Mouse (Mus musculus): ENCODE measurements around the gene Pou2f1. TPM values are rescaled to one million over a fixed set of nuclear protein-coding genes. Genes with fewer than 3 reads are reported as not detected.
A peak's percentile ranks its signal among the peaks of the same experiment; 100 is the strongest.

Pou2f1 gene
- total RNA-seq, 2 experiments from 2014 or later = 6.6 to 8.6 TPM

DNA sequence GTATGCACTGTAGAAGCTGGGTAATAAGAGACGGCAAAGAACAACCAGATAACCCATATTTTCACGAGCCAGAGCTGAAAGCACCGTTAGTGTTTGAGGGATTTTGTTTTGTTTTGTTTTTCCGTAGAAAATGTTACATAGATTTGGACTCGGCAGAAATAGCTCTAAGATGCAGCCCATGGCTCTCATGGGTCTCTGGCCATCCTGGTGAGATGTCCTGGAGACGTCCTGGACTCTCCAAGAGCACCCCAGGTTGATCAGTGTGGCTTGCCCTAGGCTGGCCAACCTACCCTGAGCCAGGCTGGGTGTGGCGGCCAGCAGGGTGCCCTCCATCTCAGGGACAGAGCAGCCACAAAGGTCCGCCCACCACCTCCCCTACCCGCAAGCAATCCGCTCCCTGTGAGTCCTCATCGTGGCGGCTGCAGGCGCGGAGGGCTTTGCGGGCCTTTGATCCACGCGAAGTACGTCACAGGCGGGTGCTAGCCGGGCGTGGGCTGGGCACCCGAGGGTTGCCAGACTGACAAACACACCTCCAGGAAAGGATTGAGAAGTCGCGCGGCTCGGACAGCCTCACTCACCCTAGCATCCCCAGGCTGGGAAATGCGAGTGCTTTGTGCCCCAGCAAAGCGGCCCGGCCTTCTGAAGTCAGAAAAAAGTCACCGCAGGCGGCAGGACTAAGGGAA lies 161.8 kb downstream of the Pou2f1 start:
- Histone ChIP-seq H3K27ac (peak overlapping the region; percentile 74), H3K4me3 (peak overlapping the region; percentile 59)
- DNase-seq = no peak
- no peak for TF ChIP-seq CTCF (IDR thresholded peaks at IDR 0.05)
- intact Hi-C loops (cut with DNase I) = no loop called here

GRCm38 (mm10) chr1:165839201-165839600 lies 163.3 kb downstream of the Pou2f1 start:
- no peak for TF ChIP-seq CTCF (IDR thresholded peaks at IDR 0.05)
- Histone ChIP-seq H3K4me3 (no peak overlapping the region), H3K27ac (peak overlapping the region; percentile 16; the same call in 1 of the 2 replicates)
- intact Hi-C loops (cut with DNase I) = no loop called here
- DNase-seq = no peak

- TF ChIP-seq CTCF (IDR thresholded peaks at IDR 0.05) = no peak
- intact Hi-C loops (cut with DNase I) = no loop called here
These were observed 164.9 kb downstream of the Pou2f1 start for GRCm38 (mm10) chr1:165837546-165837945.

GRCm38 (mm10) chr1:165836461-165836860 lies 166.0 kb downstream of the Pou2f1 start:
- intact Hi-C loops (cut with DNase I) = no loop called here
- no peak for DNase-seq
- Histone ChIP-seq H3K27ac (peak overlapping the region; percentile 77), H3K4me3 (no peak overlapping the region)
- TF ChIP-seq CTCF (IDR thresholded peaks at IDR 0.05) = no peak

More at GRCm38 (mm10) chr1:165837546-165837945, 164.9 kb downstream of the Pou2f1 start:
- 0 out of 2 replicates have a peak overlapping the region, but pooled peaks have one; percentile 9 for H3K4me3 ChIP-seq
- DNase-seq = no peak
- H3K27ac ChIP-seq = peak overlapping the region; percentile 77

- no peak for DNase-seq
- Histone ChIP-seq H3K4me3 (peak overlapping the region; percentile 22), H3K27ac (peak overlapping the region; percentile 32; the same call in 1 of the 2 replicates)
- intact Hi-C loops (cut with DNase I) = no loop called here
- TF ChIP-seq CTCF (IDR thresholded peaks at IDR 0.05) = no peak
These were observed 167.9 kb downstream of the Pou2f1 start for GRCm38 (mm10) chr1:165834633-165834975.

DNA sequence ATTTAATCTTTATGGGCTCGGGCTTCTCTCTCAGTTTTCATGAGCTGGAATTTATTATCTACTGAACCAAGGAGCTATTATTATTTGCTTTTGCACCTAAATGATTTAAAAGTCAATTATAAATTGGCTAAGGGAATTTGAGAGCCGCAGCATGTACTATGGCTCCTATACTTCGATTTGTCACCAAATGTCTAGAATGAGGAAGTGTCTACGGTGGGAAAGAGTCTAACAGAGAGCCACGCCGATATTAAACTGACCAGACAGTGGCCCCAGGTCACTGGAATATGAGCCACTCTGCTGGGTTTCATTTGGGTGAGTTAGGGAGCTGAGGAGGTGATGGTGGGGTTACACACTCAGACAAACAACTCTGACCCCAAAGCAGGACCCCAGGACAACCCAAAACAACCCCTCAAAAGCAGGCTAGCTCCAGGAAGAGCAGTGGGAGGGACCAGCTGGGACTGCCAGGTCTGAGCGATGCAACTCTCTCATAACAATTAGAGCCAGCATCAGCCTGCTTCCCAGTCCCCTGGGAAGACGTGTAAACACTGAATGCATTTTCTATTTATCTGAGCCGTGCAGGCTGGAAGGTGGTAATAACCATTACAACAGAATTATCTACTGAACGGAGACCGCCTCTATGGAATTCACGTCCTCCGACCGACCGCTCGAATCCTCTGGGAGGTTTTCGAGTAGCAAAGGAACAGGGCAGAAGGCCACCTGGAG lies 168.4 kb downstream of the Pou2f1 start:
- Histone ChIP-seq H3K4me3 (peak overlapping the region; percentile 22), H3K27ac (peak overlapping the region; percentile 32; the same call in 1 of the 2 replicates)
- TF ChIP-seq CTCF (IDR thresholded peaks at IDR 0.05) = no peak
- intact Hi-C loops (cut with DNase I) = no loop called here
- DNase-seq = no peak

DNA sequence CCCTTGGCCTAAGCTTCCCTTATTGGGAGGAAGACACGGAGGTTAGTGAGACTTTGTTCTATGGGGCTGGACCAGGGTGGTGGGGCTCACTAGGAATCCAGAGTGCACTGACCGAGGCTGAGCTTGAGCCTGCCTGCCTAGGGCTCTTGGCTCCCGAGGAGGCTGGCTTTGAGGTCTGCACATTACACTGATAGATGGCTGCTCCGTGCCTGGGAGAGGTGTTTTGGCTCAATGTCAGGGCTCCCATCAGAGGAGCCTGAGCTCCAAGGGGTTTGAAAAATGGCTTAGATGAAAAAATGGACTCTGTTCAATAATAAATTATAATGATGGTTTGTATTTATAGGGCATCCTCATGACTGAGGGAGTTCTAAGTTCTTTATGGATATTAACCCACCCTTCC lies 169.2 kb downstream of the Pou2f1 start:
- no peak overlapping the region for H3K4me3 ChIP-seq
- TF ChIP-seq CTCF (IDR thresholded peaks at IDR 0.05) = no peak
- intact Hi-C loops (cut with DNase I) = no loop called here
- no peak overlapping the region for H3K27ac ChIP-seq
- no peak for DNase-seq

DNA sequence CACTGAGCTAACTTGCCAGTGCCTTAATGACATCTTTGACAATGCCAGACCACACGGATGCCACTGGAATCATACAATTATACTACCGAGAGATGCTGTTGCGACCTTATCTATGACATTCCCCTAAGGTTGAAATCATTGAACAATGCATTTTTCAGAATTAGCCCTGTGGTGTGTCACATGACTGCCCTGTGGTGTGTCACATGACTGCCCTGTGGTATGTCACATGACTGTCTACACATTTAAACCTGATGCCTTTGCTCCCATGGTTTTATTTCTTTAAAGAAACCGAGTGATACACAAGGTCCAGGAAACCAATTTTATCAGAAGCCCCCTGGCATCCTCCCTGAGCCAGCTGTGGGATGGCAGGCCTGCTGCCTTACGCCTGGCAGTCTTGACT lies 172.6 kb downstream of the Pou2f1 start:
- Histone ChIP-seq H3K27ac (no peak overlapping the region), H3K4me3 (no peak overlapping the region)
- DNase-seq = no peak
- intact Hi-C loops (cut with DNase I) = no loop called here
- no peak for TF ChIP-seq CTCF (IDR thresholded peaks at IDR 0.05)

GRCm38 (mm10) chr1:165828615-165829014 lies 173.9 kb downstream of the Pou2f1 start:
- intact Hi-C loops (cut with DNase I) = no loop called here
- Histone ChIP-seq H3K4me3 (no peak overlapping the region), H3K27ac (no peak overlapping the region)
- DNase-seq = no peak
- no peak for TF ChIP-seq CTCF (IDR thresholded peaks at IDR 0.05)

- no peak overlapping the region for H3K27ac ChIP-seq
- DNase-seq = no peak
- TF ChIP-seq CTCF (IDR thresholded peaks at IDR 0.05) = no peak
- intact Hi-C loops (cut with DNase I) = no loop called here
- H3K4me3 ChIP-seq = no peak overlapping the region
These were observed 174.3 kb downstream of the Pou2f1 start for GRCm38 (mm10) chr1:165828173-165828572.

DNA sequence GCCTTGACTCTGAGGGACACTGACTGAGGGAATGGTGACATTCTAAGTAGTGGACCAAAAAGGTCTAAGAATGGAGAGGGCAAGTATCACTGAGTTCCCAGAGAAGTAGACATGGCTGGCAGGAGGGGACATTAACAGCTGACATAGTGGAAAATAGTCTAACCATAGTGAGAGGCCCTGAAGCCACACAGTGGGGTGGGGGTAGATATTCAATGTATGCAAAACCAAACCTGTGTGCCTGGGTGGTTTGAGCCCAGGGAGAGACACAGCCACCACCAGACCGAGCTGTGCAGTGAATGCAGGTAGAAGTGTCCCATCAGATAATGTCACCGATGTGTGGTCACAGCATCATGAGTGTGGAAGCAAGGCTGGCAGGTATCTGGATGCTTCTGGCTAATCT lies 180.4 kb downstream of the Pou2f1 start:
- no peak overlapping the region for H3K27ac ChIP-seq
- intact Hi-C loops (cut with DNase I) = no loop called here
- no peak for DNase-seq
- no peak for TF ChIP-seq CTCF (IDR thresholded peaks at IDR 0.05)
- H3K4me3 ChIP-seq = no peak overlapping the region

- TF ChIP-seq CTCF (IDR thresholded peaks at IDR 0.05) = no peak
- H3K27ac ChIP-seq = peak overlapping the region; percentile 76
- intact Hi-C loops (cut with DNase I) = no loop called here
- no peak overlapping the region for H3K4me3 ChIP-seq
- no peak for DNase-seq
These were observed 183.3 kb downstream of the Pou2f1 start for GRCm38 (mm10) chr1:165819147-165819546.

DNA sequence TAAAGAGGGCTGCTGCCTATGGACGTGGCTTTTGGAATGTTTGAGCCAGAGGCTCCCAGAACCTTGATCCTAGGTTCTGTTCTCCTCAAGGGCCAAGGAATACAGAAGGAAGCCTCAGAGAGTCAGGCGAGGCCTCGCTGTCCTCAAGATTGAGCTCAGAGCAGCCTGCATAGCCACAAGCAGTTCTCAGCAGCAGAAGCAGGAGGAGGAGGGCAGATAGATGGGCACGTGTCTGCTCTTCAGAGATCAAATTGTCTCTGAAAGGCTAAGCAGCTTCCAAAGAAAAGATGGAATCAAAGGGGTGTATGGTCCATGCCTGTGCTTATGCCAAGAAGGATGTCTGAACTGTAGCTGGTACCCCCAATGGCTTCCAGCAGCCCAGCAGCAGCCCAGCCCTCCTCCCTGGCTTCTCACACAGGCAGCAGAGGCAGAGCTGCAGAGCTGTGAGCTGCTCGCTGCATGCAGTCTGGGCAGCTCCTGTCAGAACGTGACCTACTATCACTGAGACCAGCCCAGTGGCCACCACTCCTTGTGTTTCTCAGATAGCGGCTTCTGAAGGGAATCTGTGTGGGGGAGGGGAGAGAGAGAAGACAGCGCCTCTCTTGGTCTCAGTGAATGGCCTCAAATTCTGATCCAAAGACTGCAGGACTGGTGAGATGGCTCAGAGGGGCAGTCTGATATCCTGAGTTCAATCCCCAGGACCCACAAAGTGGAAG lies 184.2 kb downstream of the Pou2f1 start:
- TF ChIP-seq CTCF (IDR thresholded peaks at IDR 0.05) = no peak
- peak overlapping the region; percentile 57 for H3K27ac ChIP-seq
- intact Hi-C loops (cut with DNase I) = no loop called here

More for the DNA sequence above, 184.2 kb downstream of the Pou2f1 start:
- no peak for DNase-seq
- no peak overlapping the region for H3K4me3 ChIP-seq
